Mouse (Mus musculus) yolk sac, embryonic 10.5 days (tissue): ENCODE results near the gene Vegfb.
"Not testable (repeated sequence)": the region's sequence is repeated elsewhere in the genome, so short reads cannot be mapped to it uniquely, and the experiment has no call there.

Source experiments
- DNase-seq: peaks from one replicate; pipeline ENCODE4 v3.0.0-alpha.2; 2017; ENCODE audit warnings: low spot score

Gene Vegfb

GRCm38 (mm10) chr19:6992011-6992858 is 4.8 kb upstream of the Vegfb start, which contains the start of gene Dnajc4:
TSS of gene Dnajc4 (minus strand) at chr19:6992572.
- peak; percentile 97 for DNase-seq

- not testable (repeated sequence) for DNase-seq
Observed at GRCm38 (mm10) chr19:6991166-6991565, 3.7 kb upstream of the Vegfb start.

GRCm38 (mm10) chr19:6990712-6991111 is 3.3 kb upstream of the Vegfb start:
- no peak for DNase-seq

- no peak for DNase-seq
Observed at GRCm38 (mm10) chr19:6989251-6989650, 1.8 kb upstream of the Vegfb start.

GRCm38 (mm10) chr19:6987904-6988285 is 444 bp upstream of the Vegfb start:
- DNase-seq: no peak

GRCm38 (mm10) chr19:6985951-6986708 is 1.3 kb downstream of the Vegfb start:
- DNase-seq: no peak

GRCm38 (mm10) chr19:6985300-6985699 is 2.2 kb downstream of the Vegfb start:
- no peak for DNase-seq

- DNase-seq: no peak
Observed at GRCm38 (mm10) chr19:6983621-6984020, 3.8 kb downstream of the Vegfb start.

GRCm38 (mm10) chr19:6981465-6981864 is 6.0 kb downstream of the Vegfb start:
- no peak for DNase-seq

GRCm38 (mm10) chr19:6980381-6981093 is 6.9 kb downstream of the Vegfb start, which contains the start of gene Fkbp2:
TSS of gene Fkbp2 (minus strand) at chr19:6980501.
- peak; percentile 99 for DNase-seq

- DNase-seq: peak; percentile 100
Observed at GRCm38 (mm10) chr19:6979486-6980380, 7.7 kb downstream of the Vegfb start.

- peak; percentile 70 for DNase-seq
Observed at GRCm38 (mm10) chr19:6979001-6979479, 8.4 kb downstream of the Vegfb start.

GRCm38 (mm10) chr19:6978639-6978974 is 8.8 kb downstream of the Vegfb start:
- DNase-seq: no peak

- DNase-seq: no peak
Observed at GRCm38 (mm10) chr19:6977759-6978638, 9.5 kb downstream of the Vegfb start.

GRCm38 (mm10) chr19:6975537-6976521 is 11.6 kb downstream of the Vegfb start, which contains the start of gene Plcb3:
TSS of gene Plcb3 (minus strand) at chr19:6976470.
- DNase-seq: peak; percentile 65

GRCm38 (mm10) chr19:6974211-6975205 is 12.9 kb downstream of the Vegfb start, which contains the start of gene Ppp1r14b:
TSS of gene Ppp1r14b (plus strand) at chr19:6974968.
- peak; percentile 94 for DNase-seq

- no peak for DNase-seq
Observed at GRCm38 (mm10) chr19:6973581-6974190, 13.8 kb downstream of the Vegfb start.
